Comparison of ENCODE assay signal across 33 mouse cellular contexts in the genomic region with DNA sequence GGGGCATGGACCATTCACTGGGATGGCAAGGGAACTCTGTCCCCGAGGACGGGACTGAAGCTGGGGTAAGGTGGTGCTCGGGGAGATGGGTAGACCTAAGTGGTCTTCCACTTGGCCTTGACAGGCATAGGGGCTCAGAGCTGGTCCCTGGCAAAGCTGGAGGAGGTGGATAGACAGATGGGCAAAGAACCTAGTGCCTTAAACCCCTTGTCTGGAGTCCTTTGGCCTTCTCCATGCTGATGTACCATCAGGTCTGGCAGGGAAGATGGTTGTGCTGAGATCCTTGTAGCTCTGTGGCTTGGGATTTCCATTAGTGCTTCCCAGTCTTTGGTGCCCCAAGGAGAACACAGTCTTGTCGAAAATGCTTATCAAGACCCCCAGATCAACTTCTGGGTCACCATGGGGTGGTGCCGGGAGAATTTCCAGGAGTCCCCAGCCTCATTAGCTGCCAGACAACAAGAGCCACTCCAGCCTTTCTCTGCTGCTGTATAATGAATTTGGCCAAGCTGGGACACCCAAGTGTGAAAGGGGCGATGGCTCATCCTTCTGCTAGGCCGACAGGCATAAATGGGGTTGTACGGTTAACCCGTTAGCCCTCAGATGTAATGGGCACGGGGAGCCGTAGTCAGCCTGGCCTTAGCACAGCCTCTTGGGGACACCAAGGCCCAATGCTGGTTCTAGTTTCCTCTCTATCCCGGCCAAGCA. TPM values are rescaled to one million over a fixed set of nuclear protein-coding genes. Genes with fewer than 3 reads are reported as not detected.
DNase-seq lines count a peak whose midpoint lies in the region; ATAC-seq and TF ChIP-seq lines count a peak whose summit lies in the region.
"Had no signal": no experiment of that assay in that cellular context is flagged by ENCODE, and none has a peak within 500 bp of the region (broad histone marks: within the 10 kb centered on the region; RNA-seq: fewer than 3 reads in every experiment).

No protein-coding gene starts in this region.

- no peak overlapping the region for H3K4me2 ChIP-seq in liver, postnatal 0 days (ENCODE audit: low read depth, low read length)
- H3K4me2 ChIP-seq in liver, embryonic 12.5 days: no peak overlapping the region
- no peak overlapping the region for H3K4me2 ChIP-seq in midbrain, embryonic 15.5 days
- H3K4me2 ChIP-seq in kidney, embryonic 16.5 days (replicated peaks; ENCODE audit: low read depth, low read length): no peak overlapping the region
- H3K4me2 ChIP-seq: embryonic facial prominence, embryonic 12.5 days; hindbrain, embryonic 13.5 days; liver, embryonic 13.5 days; midbrain, embryonic 12.5 days; neural tube, embryonic 13.5 days had no signal

- H3K9me3 ChIP-seq in liver, postnatal 0 days (ENCODE audit: low read length): no peaks in the 10 kb centered on the region
- H3K9me3 ChIP-seq in liver, embryonic 12.5 days (replicated peaks): no peaks in the 10 kb centered on the region
- H3K9me3 ChIP-seq in midbrain, embryonic 10.5 days (replicated peaks): no peaks in the 10 kb centered on the region
- no peaks in the 10 kb centered on the region for H3K9me3 ChIP-seq in midbrain, embryonic 15.5 days
- no peaks in the 10 kb centered on the region for H3K9me3 ChIP-seq in kidney, embryonic 16.5 days (ENCODE audit: low read length)
- H3K9me3 ChIP-seq: embryonic facial prominence, embryonic 12.5 days; hindbrain, embryonic 13.5 days; liver, embryonic 13.5 days; midbrain, embryonic 12.5 days; neural tube, embryonic 13.5 days had no signal

- no peaks in the 10 kb centered on the region for H3K27me3 ChIP-seq in liver, postnatal 0 days (ENCODE audit: insufficient read depth, low read length)
- H3K27me3 ChIP-seq in liver, embryonic 12.5 days (replicated peaks): peaks cover 34% of the 10 kb centered on the region
- peaks cover 25% of the 10 kb centered on the region for H3K27me3 ChIP-seq in midbrain, embryonic 10.5 days (ENCODE audit: low read depth, poor library complexity, severe bottlenecking)
- no peaks in the 10 kb centered on the region for H3K27me3 ChIP-seq in midbrain, embryonic 15.5 days (replicated peaks)
- H3K27me3 ChIP-seq in kidney, embryonic 16.5 days (ENCODE audit: insufficient read depth, low read length): no peaks in the 10 kb centered on the region
- H3K27me3 ChIP-seq: liver, embryonic 13.5 days had no signal

- TF ChIP-seq EP300 in liver, postnatal 0 days (IDR thresholded peaks at IDR 0.05; ENCODE audit: low read depth): no peak

- no peak for DNase-seq in gastrocnemius, adult 2 months
- DNase-seq in gastrocnemius, postnatal 4 days (ENCODE audit: low spot score in 2 of 2): no peak
- DNase-seq in liver, postnatal 0 days: peak; percentile 8
- no peak for DNase-seq in midbrain, embryonic 10.5 days (ENCODE audit: low spot score)
- DNase-seq: B cell, adult 2 months; heart, postnatal 4 days; kidney, adult 9 months; kidney, postnatal 14 days; liver, embryonic 13.5 days; thymus, postnatal 4 days had no signal

- no peak for ATAC-seq in liver, postnatal 0 days
- no peak for ATAC-seq in liver, embryonic 12.5 days
- ATAC-seq in midbrain, embryonic 15.5 days (replicated peaks): no peak
- ATAC-seq in kidney, embryonic 16.5 days (ENCODE audit: low FRiP score, low TSS enrichment): no peak
- ATAC-seq: activated CD4-positive, CD25-positive, alpha-beta regulatory T cell, adult 4 months; forebrain, embryonic 16.5 days; intestine, postnatal 0 days had no signal

- intact Hi-C loops in gastrocnemius, adult 2 months (cut with DNase I): no loop called here

- H3K4me1 ChIP-seq in liver, postnatal 0 days (ENCODE audit: insufficient read depth): peaks cover 20% of the 10 kb centered on the region
- H3K4me1 ChIP-seq in liver, embryonic 12.5 days: peaks cover 24% of the 10 kb centered on the region
- peaks cover 50% of the 10 kb centered on the region for H3K4me1 ChIP-seq in midbrain, embryonic 10.5 days
- peaks cover 16% of the 10 kb centered on the region for H3K4me1 ChIP-seq in midbrain, embryonic 15.5 days
- H3K4me1 ChIP-seq in kidney, embryonic 16.5 days (ENCODE audit: insufficient read depth, low read length): peaks cover 45% of the 10 kb centered on the region

- no peak for TF ChIP-seq CTCF in gastrocnemius, adult 2 months (IDR thresholded peaks at IDR 0.05)
- TF ChIP-seq CTCF in liver, postnatal 0 days (IDR thresholded peaks at IDR 0.05; ENCODE audit: low read depth): no peak

- H3K9ac ChIP-seq in liver, postnatal 0 days (replicated peaks): no peak overlapping the region
- H3K9ac ChIP-seq in liver, embryonic 12.5 days: no peak overlapping the region
- no peak overlapping the region for H3K9ac ChIP-seq in midbrain, embryonic 15.5 days
- H3K9ac ChIP-seq in kidney, embryonic 16.5 days (replicated peaks; ENCODE audit: low read length): no peak overlapping the region
- H3K9ac ChIP-seq: embryonic facial prominence, embryonic 12.5 days; hindbrain, embryonic 13.5 days; liver, embryonic 13.5 days; midbrain, embryonic 12.5 days; neural tube, embryonic 13.5 days had no signal

- no peaks in the 10 kb centered on the region for H3K36me3 ChIP-seq in liver, postnatal 0 days (replicated peaks; ENCODE audit: insufficient read depth, low read length)
- H3K36me3 ChIP-seq in liver, embryonic 12.5 days: no peaks in the 10 kb centered on the region
- H3K36me3 ChIP-seq in midbrain, embryonic 10.5 days: no peaks in the 10 kb centered on the region
- H3K36me3 ChIP-seq in midbrain, embryonic 15.5 days (replicated peaks): no peaks in the 10 kb centered on the region
- H3K36me3 ChIP-seq in kidney, embryonic 16.5 days (ENCODE audit: insufficient read depth, low read length): no peaks in the 10 kb centered on the region
- H3K36me3 ChIP-seq: embryonic facial prominence, embryonic 12.5 days; hindbrain, embryonic 13.5 days; liver, embryonic 13.5 days; midbrain, embryonic 12.5 days; neural tube, embryonic 13.5 days had no signal

- peak overlapping the region; percentile 53 for H3K27ac ChIP-seq in gastrocnemius, adult 2 months
- no peak overlapping the region for H3K27ac ChIP-seq in liver, postnatal 0 days (ENCODE audit: low read depth)
- no peak overlapping the region for H3K27ac ChIP-seq in liver, embryonic 12.5 days
- 0 out of 2 replicates have a peak overlapping the region, but pooled peaks have one; percentile 17 for H3K27ac ChIP-seq in midbrain, embryonic 10.5 days (replicated peaks)
- H3K27ac ChIP-seq in midbrain, embryonic 15.5 days: no peak overlapping the region
- no peak overlapping the region for H3K27ac ChIP-seq in kidney, embryonic 16.5 days (ENCODE audit: low read length)
- H3K27ac ChIP-seq: embryonic facial prominence, embryonic 12.5 days; hindbrain, embryonic 13.5 days; liver, embryonic 13.5 days; midbrain, embryonic 12.5 days; neural tube, embryonic 13.5 days had no signal

- WGBS in liver, postnatal 0 days (ENCODE audit: insufficient replicate concordance): 77% methylated on average over 12 of the region's 12 CpGs
- 74% methylated on average over 12 of the region's 12 CpGs for WGBS in liver, embryonic 12.5 days (ENCODE audit: insufficient replicate concordance)
- WGBS in midbrain, embryonic 10.5 days: 89% methylated on average over 12 of the region's 12 CpGs
- 86% methylated on average over 12 of the region's 12 CpGs for WGBS in midbrain, embryonic 15.5 days
- WGBS in kidney, embryonic 16.5 days: 88% methylated on average over 12 of the region's 12 CpGs

- peak overlapping the region; percentile 92 for H3K4me3 ChIP-seq in gastrocnemius, adult 2 months
- no peak overlapping the region for H3K4me3 ChIP-seq in liver, postnatal 0 days (ENCODE audit: low read depth, low read length)
- H3K4me3 ChIP-seq in liver, embryonic 12.5 days: no peak overlapping the region
- H3K4me3 ChIP-seq in midbrain, embryonic 10.5 days: no peak overlapping the region
- H3K4me3 ChIP-seq in midbrain, embryonic 15.5 days: no peak overlapping the region
- no peak overlapping the region for H3K4me3 ChIP-seq in kidney, embryonic 16.5 days (ENCODE audit: low read length)
- H3K4me3 ChIP-seq: embryonic facial prominence, embryonic 12.5 days; erythroblast, embryonic 14.5 days; hindbrain, embryonic 13.5 days; liver, embryonic 13.5 days; midbrain, embryonic 12.5 days; neural tube, embryonic 13.5 days had no signal

RNA-seq across cellular contexts. Expression of a gene that starts 10.6 kb away (rescaled TPM):
- 10 to 100 TPM; 10.6 to 12.4 TPM for total RNA-seq in gastrocnemius, adult 2 months (2021)
- total RNA-seq in gastrocnemius, postnatal 4 days (2021): 10 to 100 TPM; 21.5 to 22.4 TPM
- polyA plus RNA-seq in liver, postnatal 0 days (2015; fragmentation: Nextera tagmentation; extraction: Ambion mirVana): 4.8 and 5.6 TPM in 2 replicates
- polyA plus RNA-seq in liver, embryonic 12.5 days (2016; fragmentation: Nextera tagmentation; extraction: Ambion mirVana): 17.5 and 19.3 TPM in 2 replicates
- 63.5 and 69.8 TPM in 2 replicates for polyA plus RNA-seq in midbrain, embryonic 10.5 days (2016; fragmentation: Nextera tagmentation; extraction: Ambion mirVana)
- 57.2 and 59.8 TPM in 2 replicates for polyA plus RNA-seq in midbrain, embryonic 15.5 days (2015; fragmentation: Nextera tagmentation; extraction: Ambion mirVana)
- polyA plus RNA-seq in kidney, embryonic 16.5 days (2015; fragmentation: Nextera tagmentation; extraction: Ambion mirVana): 41.7 and 42.2 TPM in 2 replicates

RNA-seq across cellular contexts. Expression of a gene that starts 12.6 kb away (rescaled TPM):
- 10 to 100 TPM; 13.0 to 15.2 TPM for total RNA-seq in gastrocnemius, adult 2 months (2021)
- total RNA-seq in gastrocnemius, postnatal 4 days (2021): 10 to 100 TPM; 59.0 to 78.8 TPM
- 21.7 and 22.0 TPM in 2 replicates for polyA plus RNA-seq in liver, postnatal 0 days (2015; fragmentation: Nextera tagmentation; extraction: Ambion mirVana)
- 10.0 and 10.1 TPM in 2 replicates for polyA plus RNA-seq in liver, embryonic 12.5 days (2016; fragmentation: Nextera tagmentation; extraction: Ambion mirVana)
- polyA plus RNA-seq in midbrain, embryonic 10.5 days (2016; fragmentation: Nextera tagmentation; extraction: Ambion mirVana): 10.7 and 11.3 TPM in 2 replicates
- 28.2 and 28.4 TPM in 2 replicates for polyA plus RNA-seq in midbrain, embryonic 15.5 days (2015; fragmentation: Nextera tagmentation; extraction: Ambion mirVana)
- 70.6 and 77.8 TPM in 2 replicates for polyA plus RNA-seq in kidney, embryonic 16.5 days (2015; fragmentation: Nextera tagmentation; extraction: Ambion mirVana)

RNA-seq across cellular contexts. Expression of a gene that starts 14.9 kb away (rescaled TPM):
- not detected for total RNA-seq in gastrocnemius, adult 2 months (2021)
- not detected for total RNA-seq in gastrocnemius, postnatal 4 days (2021)
- not detected in 2 replicates for polyA plus RNA-seq in liver, postnatal 0 days (2015; fragmentation: Nextera tagmentation; extraction: Ambion mirVana)
- not detected in 2 replicates for polyA plus RNA-seq in liver, embryonic 12.5 days (2016; fragmentation: Nextera tagmentation; extraction: Ambion mirVana)
- polyA plus RNA-seq in midbrain, embryonic 10.5 days (2016; fragmentation: Nextera tagmentation; extraction: Ambion mirVana): not detected in 2 replicates
- not detected in 2 replicates for polyA plus RNA-seq in midbrain, embryonic 15.5 days (2015; fragmentation: Nextera tagmentation; extraction: Ambion mirVana)
- not detected in 2 replicates for polyA plus RNA-seq in kidney, embryonic 16.5 days (2015; fragmentation: Nextera tagmentation; extraction: Ambion mirVana)
- total RNA-seq: adrenal gland, adult 2 months; adrenal gland, postnatal 36 days; gastrocnemius, adult 8-10 months; heart, postnatal 4 days; layer of hippocampus, postnatal 14 days; megakaryocyte, adult 5-6 weeks had no signal
- polyA plus RNA-seq: activated CD4-positive, CD25-positive, alpha-beta regulatory T cell, adult 4 months; adrenal gland, adult 2 months; brain, embryonic 14.5 days; embryonic facial prominence, embryonic 12.5 days; erythroblast, embryonic 14.5 days; forebrain, embryonic 11.5 days; forebrain, embryonic 16.5 days; heart, embryonic 11.5 days; heart, embryonic 16.5 days; hindbrain, embryonic 13.5 days; intestine, postnatal 0 days; limb, embryonic 14.5 days; liver, embryonic 13.5 days; midbrain, embryonic 12.5 days; neural tube, embryonic 13.5 days; stomach, embryonic 14.5 days; thymus, postnatal 0 days had no signal

RNA-seq across cellular contexts. Expression of a gene that starts 35.7 kb away (rescaled TPM):
- not detected for total RNA-seq in gastrocnemius, adult 2 months (2021)
- under 1 TPM; 0.10 to 0.17 TPM for total RNA-seq in gastrocnemius, postnatal 4 days (2021)
- 0.04 TPM in 1 of 2 replicates, not detected in the other for polyA plus RNA-seq in liver, postnatal 0 days (2015; fragmentation: Nextera tagmentation; extraction: Ambion mirVana)
- 0.02 and 0.05 TPM in 2 replicates for polyA plus RNA-seq in liver, embryonic 12.5 days (2016; fragmentation: Nextera tagmentation; extraction: Ambion mirVana)
- polyA plus RNA-seq in midbrain, embryonic 10.5 days (2016; fragmentation: Nextera tagmentation; extraction: Ambion mirVana): 0.40 and 0.42 TPM in 2 replicates
- polyA plus RNA-seq in midbrain, embryonic 15.5 days (2015; fragmentation: Nextera tagmentation; extraction: Ambion mirVana): 0.37 and 0.61 TPM in 2 replicates
- polyA plus RNA-seq in kidney, embryonic 16.5 days (2015; fragmentation: Nextera tagmentation; extraction: Ambion mirVana): 0.17 and 0.32 TPM in 2 replicates
- polyA plus RNA-seq: erythroblast, embryonic 14.5 days; intestine, postnatal 0 days had no signal

Comparison
In these comparisons a context has a peak if more than half of its experiments do, and no peak if none do; other contexts are left out.
1. H3K27ac ChIP-seq: peak in gastrocnemius, adult 2 months (single experiment) and midbrain, embryonic 10.5 days (single experiment); none in liver, postnatal 0 days (single experiment), liver, embryonic 12.5 days (single experiment), midbrain, embryonic 15.5 days (single experiment) and kidney, embryonic 16.5 days (single experiment).